Mouse (Mus musculus): ENCODE measurements around the gene Hist1h3f. TPM values are rescaled to one million over a fixed set of nuclear protein-coding genes. Genes with fewer than 3 reads are reported as not detected.
"Not testable (repeated sequence)": the region's sequence is repeated elsewhere in the genome, so short reads cannot be mapped to it uniquely, and the experiment has no call there.

Hist1h3f gene
- total and polyA plus RNA-seq, 2 experiments from 2014 or later, result 0.16 to 466 TPM

DNA sequence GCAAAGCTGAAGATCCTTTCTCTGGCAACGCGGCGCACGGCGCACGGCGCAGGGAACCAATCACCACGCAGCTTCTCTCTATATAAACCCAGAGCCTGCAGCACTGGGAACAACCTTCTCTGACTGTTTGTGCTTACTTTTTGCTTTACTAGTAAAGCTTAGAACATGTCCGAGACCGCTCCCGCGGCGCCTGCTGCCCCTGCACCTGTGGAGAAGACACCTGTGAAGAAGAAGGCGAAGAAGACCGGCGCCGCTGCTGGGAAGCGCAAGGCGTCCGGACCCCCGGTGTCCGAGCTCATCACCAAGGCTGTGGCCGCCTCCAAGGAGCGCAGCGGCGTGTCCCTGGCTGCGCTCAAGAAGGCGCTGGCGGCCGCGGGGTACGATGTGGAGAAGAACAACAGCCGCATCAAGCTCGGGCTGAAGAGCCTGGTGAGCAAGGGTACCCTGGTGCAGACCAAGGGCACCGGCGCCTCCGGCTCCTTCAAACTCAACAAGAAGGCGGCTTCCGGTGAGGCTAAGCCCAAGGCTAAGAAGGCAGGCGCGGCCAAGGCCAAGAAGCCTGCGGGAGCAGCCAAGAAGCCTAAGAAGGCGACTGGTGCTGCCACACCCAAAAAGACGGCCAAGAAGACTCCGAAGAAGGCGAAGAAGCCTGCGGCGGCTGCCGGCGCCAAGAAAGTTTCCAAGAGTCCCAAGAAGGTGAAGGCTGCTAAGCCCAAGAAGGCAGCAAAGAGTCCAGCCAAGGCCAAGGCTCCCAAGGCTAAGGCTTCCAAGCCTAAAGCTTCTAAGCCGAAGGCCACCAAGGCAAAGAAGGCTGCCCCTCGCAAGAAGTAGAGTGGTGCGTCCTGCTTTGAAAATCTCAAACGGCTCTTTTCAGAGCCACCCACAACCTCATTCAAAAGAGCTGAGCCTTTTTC is 11.3 kb downstream of the Hist1h3f start:
- Histone ChIP-seq H3K4me2 (ENCODE audit: low read depth, low read length) (peak overlapping the region; percentile 81), H3K27me3 (ENCODE audit: insufficient read depth, low read length) (no peaks in the 10 kb centered on the region), H3K27ac (peak overlapping the region; percentile 76), H3K4me3 (ENCODE audit: low read length) (peak overlapping the region; percentile 47), H3K9me3 (ENCODE audit: low read length) (no peaks in the 10 kb centered on the region), H3K36me3 (ENCODE audit: insufficient read depth, low read length) (no peaks in the 10 kb centered on the region), H3K4me1 (ENCODE audit: insufficient read depth, low read length) (peaks cover 7% of the 10 kb centered on the region), H3K9ac (replicated peaks; ENCODE audit: low read length) (peak overlapping the region; percentile 35)
- DNase-seq (ENCODE audit: low spot score) (peak; percentile 83), ATAC-seq (peak; percentile 82)
- TF ChIP-seq CTCF (IDR thresholded peaks at IDR 0.05; ENCODE audit: low read depth), result no peak
- 0% methylated on average over 54 of the region's 54 CpGs for WGBS

DNA sequence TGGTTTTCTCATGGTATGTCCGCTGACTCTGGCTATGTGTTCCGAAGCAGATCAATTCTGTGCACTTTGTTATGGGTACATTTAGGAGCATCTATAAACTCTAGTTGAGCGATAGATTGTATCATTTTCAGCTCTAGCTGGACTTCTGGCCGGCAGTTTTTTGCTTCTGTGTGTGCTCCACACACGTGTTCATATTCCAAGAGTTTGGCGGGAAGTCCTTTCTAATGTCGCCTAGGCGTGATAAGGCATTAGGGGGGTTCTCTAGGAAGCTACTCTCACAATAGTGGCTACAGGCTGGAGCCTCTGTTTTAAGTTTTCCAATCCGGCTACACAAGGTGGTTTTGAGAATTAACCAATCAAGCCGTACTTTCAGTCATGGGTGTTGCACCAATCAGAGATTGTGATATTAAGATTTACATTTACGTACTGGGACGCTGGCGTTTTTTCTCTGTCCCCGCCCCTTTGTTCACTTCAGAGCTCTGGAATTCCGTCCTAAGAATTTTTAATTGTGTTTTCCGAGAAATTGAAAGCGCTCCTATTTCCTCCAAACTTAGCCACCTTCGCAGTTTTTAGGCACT is 12.1 kb downstream of the Hist1h3f start:
- peak overlapping the region; percentile 76 for H3K27ac ChIP-seq
- H3K9me3 ChIP-seq (ENCODE audit: low read length), result no peaks in the 10 kb centered on the region
- no peaks in the 10 kb centered on the region for H3K36me3 ChIP-seq (ENCODE audit: insufficient read depth, low read length)
- peak overlapping the region; percentile 81 for H3K4me2 ChIP-seq (ENCODE audit: low read depth, low read length)
- peaks cover 7% of the 10 kb centered on the region for H3K4me1 ChIP-seq (ENCODE audit: insufficient read depth, low read length)
- DNase-seq (ENCODE audit: low spot score) (peak; percentile 94), ATAC-seq (peak; percentile 77)
- H3K4me3 ChIP-seq (ENCODE audit: low read length), result peak overlapping the region; percentile 47
- TF ChIP-seq CTCF (IDR thresholded peaks at IDR 0.05; ENCODE audit: low read depth), result no peak
- no peaks in the 10 kb centered on the region for H3K27me3 ChIP-seq (ENCODE audit: insufficient read depth, low read length)
- H3K9ac ChIP-seq (replicated peaks; ENCODE audit: low read length), result peak overlapping the region; percentile 35
- WGBS, result under 1% methylated on average over 18 of the region's 18 CpGs

DNA sequence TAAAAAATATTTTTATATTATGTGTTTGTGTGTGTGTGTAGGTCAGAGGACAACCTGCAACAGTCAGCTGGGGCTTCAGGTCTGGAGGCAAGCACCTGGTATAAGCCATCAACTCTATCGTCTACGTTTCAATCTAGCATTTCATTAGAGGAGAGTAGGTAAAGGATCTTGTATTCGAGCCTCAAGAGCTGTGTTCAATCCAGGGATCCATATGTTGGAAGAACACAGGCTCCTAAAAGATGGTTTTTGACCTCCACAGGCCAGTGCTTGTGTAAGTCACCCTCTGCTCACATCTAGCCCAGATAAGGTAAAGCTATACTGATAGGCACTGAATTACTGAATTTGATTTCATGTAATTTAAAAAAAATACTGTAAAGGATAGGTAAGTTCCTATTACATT is 13.1 kb downstream of the Hist1h3f start:
- Histone ChIP-seq H3K36me3 (ENCODE audit: insufficient read depth, low read length) (no peaks in the 10 kb centered on the region), H3K4me2 (ENCODE audit: low read depth, low read length) (peak overlapping the region; percentile 81), H3K4me1 (ENCODE audit: insufficient read depth, low read length) (peaks cover 7% of the 10 kb centered on the region), H3K9ac (replicated peaks; ENCODE audit: low read length) (no peak overlapping the region), H3K9me3 (ENCODE audit: low read length) (no peaks in the 10 kb centered on the region), H3K4me3 (ENCODE audit: low read length) (no peak overlapping the region), H3K27ac (no peak overlapping the region), H3K27me3 (ENCODE audit: insufficient read depth, low read length) (no peaks in the 10 kb centered on the region)
- ATAC-seq, result no peak
- TF ChIP-seq CTCF (IDR thresholded peaks at IDR 0.05; ENCODE audit: low read depth), result no peak
- no peak for DNase-seq (ENCODE audit: low spot score)
- WGBS, result 72% methylated on average over 3 of the region's 3 CpGs

DNA sequence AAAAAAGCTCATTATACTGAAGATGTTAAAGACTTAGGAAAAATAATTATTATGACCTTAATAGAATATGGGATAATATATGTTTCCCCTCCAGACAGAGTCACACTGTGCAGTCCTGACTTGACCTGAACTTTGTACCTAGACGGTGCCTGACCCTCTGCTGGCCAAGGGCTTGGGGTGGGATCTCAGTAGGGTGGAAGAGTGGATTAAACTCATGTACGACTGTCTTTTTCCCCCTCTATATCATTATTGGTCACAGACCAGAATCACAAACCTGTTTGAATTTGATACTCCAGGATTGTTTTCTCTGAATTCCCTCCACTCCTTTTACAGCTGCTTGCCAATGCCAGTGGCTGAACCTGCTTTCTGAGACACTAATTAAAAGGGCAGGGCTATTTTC is 16.8 kb downstream of the Hist1h3f start:
- H3K27me3 ChIP-seq (ENCODE audit: insufficient read depth, low read length); H3K4me1 ChIP-seq (ENCODE audit: insufficient read depth, low read length); ATAC-seq; DNase-seq (ENCODE audit: low spot score); H3K36me3 ChIP-seq (ENCODE audit: insufficient read depth, low read length); H3K4me2 ChIP-seq (ENCODE audit: low read depth, low read length); H3K4me3 ChIP-seq (ENCODE audit: low read length); H3K9me3 ChIP-seq (ENCODE audit: low read length); H3K9ac ChIP-seq (replicated peaks; ENCODE audit: low read length); H3K27ac ChIP-seq: not testable (repeated sequence)
- WGBS, result 10% methylated on average over 2 of the region's 2 CpGs

DNA sequence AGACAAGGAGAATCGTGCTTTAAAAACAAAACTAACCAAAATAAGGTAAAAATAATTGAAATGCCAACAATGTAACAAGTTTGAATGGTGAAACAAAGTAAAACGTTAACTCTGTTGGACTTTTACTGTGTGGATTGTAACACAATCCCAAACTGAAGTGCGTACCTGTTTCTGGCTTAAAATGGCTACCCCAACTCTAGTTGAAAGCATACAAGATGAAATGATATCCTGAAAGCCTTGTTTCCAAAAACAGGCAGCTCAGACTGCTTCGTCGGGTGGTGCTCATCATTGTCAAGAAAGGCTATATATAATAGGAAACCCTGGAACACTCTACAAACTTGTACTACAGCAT is 17.7 kb downstream of the Hist1h3f start:
- not testable (repeated sequence) for H3K36me3 ChIP-seq (ENCODE audit: insufficient read depth, low read length)

DNA sequence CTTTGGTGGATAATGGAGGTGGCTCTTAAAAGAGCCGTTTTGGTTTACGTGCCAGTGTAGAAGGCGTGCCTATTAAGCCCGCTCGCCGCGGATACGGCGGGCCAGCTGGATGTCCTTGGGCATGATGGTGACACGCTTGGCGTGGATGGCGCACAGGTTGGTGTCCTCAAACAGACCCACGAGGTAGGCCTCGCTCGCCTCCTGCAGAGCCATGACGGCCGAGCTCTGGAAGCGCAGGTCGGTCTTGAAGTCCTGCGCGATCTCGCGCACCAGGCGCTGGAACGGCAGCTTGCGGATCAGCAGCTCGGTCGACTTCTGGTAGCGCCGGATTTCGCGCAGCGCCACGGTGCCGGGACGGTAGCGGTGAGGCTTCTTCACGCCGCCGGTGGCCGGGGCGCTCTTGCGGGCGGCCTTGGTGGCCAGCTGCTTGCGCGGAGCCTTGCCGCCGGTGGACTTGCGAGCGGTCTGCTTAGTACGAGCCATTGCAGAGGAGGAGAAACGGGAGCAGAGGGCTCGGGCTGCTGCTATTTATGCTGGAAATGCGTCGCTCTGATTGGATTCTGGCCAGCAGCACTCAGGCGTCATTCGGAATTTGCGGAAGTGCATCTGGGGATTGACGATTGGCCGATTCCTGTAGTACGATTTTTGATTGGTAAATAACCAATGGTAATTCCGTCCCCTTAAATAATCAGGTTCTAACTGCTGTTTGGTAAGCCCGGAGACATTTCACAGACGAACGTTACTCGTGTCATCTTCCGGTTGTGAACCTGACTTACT is 18.2 kb downstream of the Hist1h3f start, which contains the start of gene Hist1h3e:
TSS of gene Hist1h3e (minus strand) at position 487 of the 777 bp plus-strand sequence.
- DNase-seq (ENCODE audit: low spot score), result peak; percentile 99
- Histone ChIP-seq H3K9ac (replicated peaks; ENCODE audit: low read length) (peak within 1 kb of the TSS; percentile 58), H3K27ac (peak within 1 kb of the TSS; percentile 95), H3K4me3 (ENCODE audit: low read length) (peak within 1 kb of the TSS; percentile 44), H3K4me2 (ENCODE audit: low read depth, low read length) (peak within 1 kb of the TSS; percentile 86)
- not testable (repeated sequence) for H3K9me3 ChIP-seq (ENCODE audit: low read length); H3K4me1 ChIP-seq (ENCODE audit: insufficient read depth, low read length); H3K36me3 ChIP-seq (ENCODE audit: insufficient read depth, low read length); H3K27me3 ChIP-seq (ENCODE audit: insufficient read depth, low read length)
- ATAC-seq, result peak; percentile 96
- WGBS, result under 1% methylated on average over 33 of the region's 67 CpGs

More for the DNA sequence above, 17.7 kb downstream of the Hist1h3f start:
- not testable (repeated sequence) for H3K4me1 ChIP-seq (ENCODE audit: insufficient read depth, low read length); ATAC-seq; DNase-seq (ENCODE audit: low spot score); H3K9me3 ChIP-seq (ENCODE audit: low read length); H3K9ac ChIP-seq (replicated peaks; ENCODE audit: low read length); H3K27me3 ChIP-seq (ENCODE audit: insufficient read depth, low read length)
- Histone ChIP-seq H3K27ac (peak overlapping the region; percentile 95; the same call in 1 of the 2 replicates), H3K4me3 (ENCODE audit: low read length) (peak overlapping the region; percentile 44), H3K4me2 (ENCODE audit: low read depth, low read length) (peak overlapping the region; percentile 86; the same call in 1 of the 2 replicates)
- WGBS, result 0% methylated on average over 2 of the region's 5 CpGs
